Mouse (Mus musculus) Patski (cell line): ENCODE data around the gene Sbk2. TPM values are rescaled to one million over a fixed set of nuclear protein-coding genes. Genes with fewer than 3 reads are reported as not detected.
A peak's percentile ranks its signal among the peaks of the same experiment; 100 is the strongest.

ENCODE experiments used
- ATAC-seq: fragments of 100-300 bp; one replicate; pipeline ENCODE4 v1.8.0; 2021
- CTCF ChIA-PET: fragments of 350-600 bp; sonication (Branson Sonifier 250); formaldehyde crosslinking; loops from one replicate; lab custom pipeline; 2022; ENCODE audit warnings: inconsistent platforms; lab: Charles Lee
- POLR2A ChIA-PET: fragments of 350-600 bp; sonication (Branson Sonifier 250); formaldehyde crosslinking; loops from one replicate; lab custom pipeline; 2022; ENCODE audit warnings: antibody characterized with exemption, inconsistent platforms; lab: Charles Lee
- DNase-seq: peaks from one replicate; pipeline ENCODE4 v3.0.0-alpha.2; 2011; ENCODE audit warnings: low read depth, low spot score
- H3K27me3 ChIP-seq: fragments of 371-371 bp; one replicate; pipeline ENCODE4 v1.5.1; 2021
- CTCF ChIP-seq: fragments of 100-300 bp; IDR thresholded peaks from one replicate; pipeline ENCODE4 v1.5.1; 2021
- in situ Hi-C: fragments of 300-500 bp; cut with MboI; formaldehyde crosslinking; loops from 3 replicates; pipeline ENCODE4 v1.11.1; 2018; ENCODE audit warnings: low pct_unique_long_range_greater_than_20kb, mixed read lengths
- polyA plus RNA-seq: library from polyadenylated mRNA; unstranded; gene quantifications from one replicate; pipeline ENCODE4 v1.2.3, GENCODE M21; 2021

Gene Sbk2
- polyA plus RNA-seq, 1 experiment from 2014 or later = 1.8 TPM

- POLR2A ChIA-PET = no interaction called here
- in situ Hi-C loops = no loop called here
- CTCF ChIA-PET = interaction anchor here (1.4 to 1.6 kb wide), 2 partner anchors 28 to 140 kb away, joined by 3 to 6 read pairs; partner anchors contain the start of gene Sbk2
- TF ChIP-seq CTCF = no peak
- no peak for DNase-seq
- H3K27me3 ChIP-seq = no peaks in the 10 kb centered on the region
- ATAC-seq = no peak
These were observed 27.4 kb downstream of the Sbk2 start for GRCm38 (mm10) chr7:4936832-4937231.

GRCm38 (mm10) chr7:4934160-4934914 lies 29.9 kb downstream of the Sbk2 start:
- TF ChIP-seq CTCF = no peak
- POLR2A ChIA-PET = no interaction called here
- no peak for DNase-seq
- CTCF ChIA-PET = interaction anchor here (1.1 to 1.5 kb wide), 2 partner anchors 11 to 14 kb away, joined by 3 read pairs; no protein-coding TSS in a partner anchor
- in situ Hi-C loops = no loop called here
- no peaks in the 10 kb centered on the region for H3K27me3 ChIP-seq
- ATAC-seq = peak; percentile 54

GRCm38 (mm10) chr7:4933103-4933502 lies 31.1 kb downstream of the Sbk2 start:
- POLR2A ChIA-PET = no interaction called here
- no peak for TF ChIP-seq CTCF
- in situ Hi-C loops = no loop called here
- H3K27me3 ChIP-seq = no peaks in the 10 kb centered on the region
- DNase-seq (no peak), ATAC-seq (no peak)
- CTCF ChIA-PET = interaction anchor here (1.5 kb wide), 1 partner anchor 10 kb away, joined by 3 read pairs; no protein-coding TSS in a partner anchor

GRCm38 (mm10) chr7:4928323-4928722 lies 35.9 kb downstream of the Sbk2 start:
- in situ Hi-C loops = no loop called here
- POLR2A ChIA-PET = no interaction called here
- no peak for ATAC-seq

GRCm38 (mm10) chr7:4927711-4928110 lies 36.5 kb downstream of the Sbk2 start:
- no peak for TF ChIP-seq CTCF
- ATAC-seq (no peak), DNase-seq (no peak)
- ChIA-PET CTCF (interaction anchor here (1.3 kb wide), 1 partner anchor 12 kb away, joined by 4 read pairs; no protein-coding TSS in a partner anchor), POLR2A (interaction anchor here (0.6 kb wide), 1 partner anchor 23 kb away, joined by 6 read pairs; no protein-coding TSS in a partner anchor)
- H3K27me3 ChIP-seq = no peaks in the 10 kb centered on the region
- in situ Hi-C loops = no loop called here

More at GRCm38 (mm10) chr7:4928323-4928722, 35.9 kb downstream of the Sbk2 start:
- DNase-seq = no peak
- no peak for TF ChIP-seq CTCF
- CTCF ChIA-PET = interaction anchor here (1.3 kb wide), 1 partner anchor 12 kb away, joined by 4 read pairs; no protein-coding TSS in a partner anchor
- H3K27me3 ChIP-seq = no peaks in the 10 kb centered on the region

GRCm38 (mm10) chr7:4926849-4927248 lies 37.4 kb downstream of the Sbk2 start:
- no peaks in the 10 kb centered on the region for H3K27me3 ChIP-seq
- ChIA-PET POLR2A (interaction anchor here (0.6 kb wide), 1 partner anchor 22 kb away, joined by 6 read pairs; no protein-coding TSS in a partner anchor), CTCF (interaction anchor here (1.3 kb wide), 1 partner anchor 13 kb away, joined by 4 read pairs; no protein-coding TSS in a partner anchor)
- in situ Hi-C loops = no loop called here
- TF ChIP-seq CTCF = no peak
- DNase-seq (no peak), ATAC-seq (no peak)

GRCm38 (mm10) chr7:4925441-4926381 lies 38.5 kb downstream of the Sbk2 start, which contains the start of gene Ssc5d:
Gene Ssc5d (plus strand): TSS chr7:4925785.
- POLR2A ChIA-PET = interaction anchor here (0.7 to 1.0 kb wide), 2 partner anchors 10 to 1709 kb away, joined by 3 read pairs; no protein-coding TSS in a partner anchor
- CTCF ChIA-PET = interaction anchor here (0.7 to 1.0 kb wide), 3 partner anchors 9 to 15 kb away, joined by 3 to 4 read pairs (median 3); partner anchors contain the start of gene Zfp628
- in situ Hi-C loops = no loop called here
- no peaks in the 10 kb centered on the region for H3K27me3 ChIP-seq
- DNase-seq = no peak
- ATAC-seq = peak; percentile 25
- TF ChIP-seq CTCF = no peak

GRCm38 (mm10) chr7:4924891-4925301 lies 39.3 kb downstream of the Sbk2 start:
- TF ChIP-seq CTCF = no peak
- POLR2A ChIA-PET = interaction anchor here (0.7 to 1.0 kb wide), 2 partner anchors 9 to 1708 kb away, joined by 3 read pairs; no protein-coding TSS in a partner anchor
- DNase-seq = peak; percentile 41
- in situ Hi-C loops = no loop called here
- peak; percentile 29 for ATAC-seq
- CTCF ChIA-PET = interaction anchor here (0.7 to 1.0 kb wide), 3 partner anchors 9 to 16 kb away, joined by 3 to 4 read pairs (median 3); partner anchors contain the start of gene Zfp628
- H3K27me3 ChIP-seq = no peaks in the 10 kb centered on the region

- ChIA-PET CTCF (no interaction called here), POLR2A (interaction anchor here (0.7 to 1.0 kb wide), 2 partner anchors 9 to 1708 kb away, joined by 3 read pairs; no protein-coding TSS in a partner anchor)
- ATAC-seq (no peak), DNase-seq (no peak)
- H3K27me3 ChIP-seq = no peaks in the 10 kb centered on the region
- in situ Hi-C loops = no loop called here
- TF ChIP-seq CTCF = no peak
These were observed 39.7 kb downstream of the Sbk2 start for GRCm38 (mm10) chr7:4924483-4924882.
